Mouse (Mus musculus): ENCODE data around the gene Mmrn1.

Mmrn1 gene

GRCm38 (mm10) chr6:60993386-60994108 is 68.8 kb downstream of the Mmrn1 start:
- no peak for DNase-seq (ENCODE audit: low read depth, low spot score)

- DNase-seq (ENCODE audit: low read depth, low spot score): no peak
Observed at GRCm38 (mm10) chr6:60994114-60994513, 69.3 kb downstream of the Mmrn1 start.

GRCm38 (mm10) chr6:60994521-60994920 is 69.7 kb downstream of the Mmrn1 start:
- no peak for DNase-seq (ENCODE audit: low read depth, low spot score)

GRCm38 (mm10) chr6:60995596-60995995 is 70.8 kb downstream of the Mmrn1 start:
- no peak for DNase-seq (ENCODE audit: low read depth, low spot score)

- no peak for DNase-seq (ENCODE audit: low read depth, low spot score)
Observed at GRCm38 (mm10) chr6:60996328-60996727, 71.6 kb downstream of the Mmrn1 start.

GRCm38 (mm10) chr6:61001003-61001790 is 76.4 kb downstream of the Mmrn1 start:
- no peak for DNase-seq (ENCODE audit: low read depth, low spot score)

- DNase-seq (ENCODE audit: low read depth, low spot score): no peak
Observed at GRCm38 (mm10) chr6:61003916-61004765, 79.4 kb downstream of the Mmrn1 start.

GRCm38 (mm10) chr6:61013780-61014179 is 89.0 kb downstream of the Mmrn1 start:
- no peak for DNase-seq (ENCODE audit: low read depth, low spot score)

- no peak for DNase-seq (ENCODE audit: low read depth, low spot score)
Observed at GRCm38 (mm10) chr6:61019689-61020088, 94.9 kb downstream of the Mmrn1 start.

GRCm38 (mm10) chr6:61020995-61021394 is 96.2 kb downstream of the Mmrn1 start:
- no peak for DNase-seq (ENCODE audit: low read depth, low spot score)

GRCm38 (mm10) chr6:61033251-61033650 is 108.5 kb downstream of the Mmrn1 start:
- no peak for DNase-seq (ENCODE audit: low read depth, low spot score)

Measured in retina, postnatal 7 days (tissue).